Mouse (Mus musculus): ENCODE measurements around the gene Kazald1. TPM values are rescaled to one million over a fixed set of nuclear protein-coding genes. Genes with fewer than 3 reads are reported as not detected.
A peak's percentile ranks its signal among the peaks of the same experiment; 100 is the strongest.
"Not testable (repeated sequence)": the region's sequence is repeated elsewhere in the genome, so short reads cannot be mapped to it uniquely, and the experiment has no call there.

Kazald1 gene
- polyA plus RNA-seq, 1 experiment from 2014 or later, result 20.4 TPM

DNA sequence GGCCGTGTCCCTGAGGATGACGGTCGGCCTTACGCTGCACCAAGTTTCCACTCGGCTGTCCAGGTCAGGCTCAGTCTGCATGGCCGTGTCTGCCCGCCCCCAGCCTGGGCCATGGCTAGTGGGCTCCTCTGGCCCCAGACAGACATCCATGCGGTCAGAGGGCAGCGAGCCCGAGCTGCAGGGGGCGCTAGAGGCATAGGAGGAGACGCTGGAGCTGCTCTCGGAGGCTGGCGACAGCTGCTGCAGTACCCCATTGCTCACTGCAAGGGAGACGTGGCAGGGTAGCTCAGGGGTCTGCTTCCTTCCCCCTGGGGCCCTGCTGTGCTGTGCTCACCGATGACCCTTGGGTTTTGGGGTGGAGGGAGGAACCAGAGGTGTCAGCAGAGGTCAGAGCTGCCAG is 38.2 kb upstream of the Kazald1 start:
- 27% methylated on average over 16 of the region's 16 CpGs for WGBS
- Histone ChIP-seq H3K9ac (no peak overlapping the region), H3K4me3 (no peak overlapping the region), H3K27ac (no peak overlapping the region), H3K4me2 (replicated peaks) (no peak overlapping the region), H3K36me3 (no peaks in the 10 kb centered on the region), H3K9me3 (no peaks in the 10 kb centered on the region), H3K27me3 (peaks cover 36% of the 10 kb centered on the region), H3K4me1 (peaks cover 11% of the 10 kb centered on the region; the same call in 1 of the 2 replicates)
- no peak for ATAC-seq (ENCODE audit: low FRiP score, low read depth)

DNA sequence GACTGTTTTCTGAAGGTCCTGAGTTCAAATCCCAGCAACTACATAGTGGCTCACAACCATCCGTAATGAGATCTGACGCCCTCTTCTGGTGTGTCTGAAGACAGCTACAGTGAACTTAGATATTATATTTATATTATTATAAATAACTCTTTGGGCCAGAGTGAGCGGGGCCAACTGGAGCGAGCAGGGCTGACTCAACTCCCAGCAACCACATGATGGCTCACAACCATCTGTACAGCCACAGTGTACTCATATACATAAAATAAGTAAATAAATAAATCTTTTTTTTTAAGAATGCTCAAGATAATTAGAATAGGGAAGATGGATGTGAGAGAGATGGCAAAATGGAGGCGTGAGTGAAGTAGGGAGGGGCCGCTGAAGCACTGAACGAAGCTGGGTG is 36.8 kb upstream of the Kazald1 start:
- 94% methylated on average over 7 of the region's 7 CpGs for WGBS
- not testable (repeated sequence) for ATAC-seq (ENCODE audit: low FRiP score, low read depth); H3K4me2 ChIP-seq (replicated peaks); H3K27ac ChIP-seq; H3K36me3 ChIP-seq; H3K4me1 ChIP-seq; H3K4me3 ChIP-seq; H3K9me3 ChIP-seq; H3K9ac ChIP-seq
- H3K27me3 ChIP-seq, result peaks cover 40% of the 10 kb centered on the region

DNA sequence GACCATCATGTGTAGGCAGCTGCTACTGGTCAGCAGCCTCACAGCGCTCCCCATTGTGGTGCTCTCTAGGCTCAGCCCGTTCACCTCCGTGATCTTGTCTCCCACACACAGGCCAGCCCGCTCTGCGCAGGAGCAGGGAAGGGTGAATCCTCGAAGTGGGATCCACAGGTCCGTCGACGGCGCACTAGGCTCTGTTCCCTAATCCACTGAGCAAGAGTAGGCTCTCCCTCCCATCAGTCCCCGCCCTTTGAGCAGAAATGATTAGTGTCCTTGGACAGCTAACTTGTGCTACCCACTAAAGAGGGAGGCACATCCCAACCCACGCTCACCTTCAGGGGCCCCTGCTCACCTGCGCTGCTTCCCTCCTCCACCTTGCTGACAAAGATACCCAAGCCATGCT is 34.8 kb upstream of the Kazald1 start:
- H3K4me1 ChIP-seq, result no peaks in the 10 kb centered on the region
- 52% methylated on average over 13 of the region's 13 CpGs for WGBS
- no peaks in the 10 kb centered on the region for H3K9me3 ChIP-seq
- H3K4me3 ChIP-seq, result no peak overlapping the region
- H3K27ac ChIP-seq, result no peak overlapping the region
- no peaks in the 10 kb centered on the region for H3K36me3 ChIP-seq
- no peak for ATAC-seq (ENCODE audit: low FRiP score, low read depth)
- no peak overlapping the region for H3K9ac ChIP-seq
- H3K27me3 ChIP-seq, result peaks cover 59% of the 10 kb centered on the region
- no peak overlapping the region for H3K4me2 ChIP-seq (replicated peaks)

DNA sequence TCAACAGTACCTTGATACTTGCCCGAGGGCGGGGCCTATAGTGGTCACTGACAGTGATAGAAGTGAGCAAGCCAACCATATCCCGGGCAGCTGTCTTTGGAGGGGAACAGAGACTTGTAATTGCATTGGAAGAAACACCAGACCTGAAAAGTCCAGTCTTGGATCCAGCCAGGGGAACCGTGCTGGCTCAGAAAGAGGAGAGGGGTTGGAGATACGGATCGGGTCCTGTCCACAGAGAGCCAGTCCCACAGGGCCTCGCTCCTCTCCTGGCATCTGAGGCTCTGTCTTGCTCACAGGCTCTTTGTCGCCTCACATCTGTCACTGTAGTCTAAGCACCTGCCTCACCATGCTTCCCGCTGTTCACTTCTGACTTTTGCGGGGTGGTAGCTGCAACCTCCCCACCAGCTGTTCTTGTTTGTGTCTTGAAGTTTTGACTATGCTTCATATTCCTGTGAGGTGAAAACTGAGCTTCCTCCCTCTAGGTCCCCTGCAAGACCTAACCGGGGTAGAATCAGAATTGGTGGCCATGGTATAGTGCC is 30.6 kb upstream of the Kazald1 start:
- H3K4me2 ChIP-seq (replicated peaks), result no peak overlapping the region
- no peak for ATAC-seq (ENCODE audit: low FRiP score, low read depth)
- no peak overlapping the region for H3K27ac ChIP-seq
- H3K4me1 ChIP-seq, result peaks cover 25% of the 10 kb centered on the region
- WGBS, result 65% methylated on average over 11 of the region's 11 CpGs
- no peaks in the 10 kb centered on the region for H3K36me3 ChIP-seq
- peaks cover 58% of the 10 kb centered on the region for H3K27me3 ChIP-seq
- H3K4me3 ChIP-seq, result no peak overlapping the region
- H3K9ac ChIP-seq, result no peak overlapping the region
- no peaks in the 10 kb centered on the region for H3K9me3 ChIP-seq

DNA sequence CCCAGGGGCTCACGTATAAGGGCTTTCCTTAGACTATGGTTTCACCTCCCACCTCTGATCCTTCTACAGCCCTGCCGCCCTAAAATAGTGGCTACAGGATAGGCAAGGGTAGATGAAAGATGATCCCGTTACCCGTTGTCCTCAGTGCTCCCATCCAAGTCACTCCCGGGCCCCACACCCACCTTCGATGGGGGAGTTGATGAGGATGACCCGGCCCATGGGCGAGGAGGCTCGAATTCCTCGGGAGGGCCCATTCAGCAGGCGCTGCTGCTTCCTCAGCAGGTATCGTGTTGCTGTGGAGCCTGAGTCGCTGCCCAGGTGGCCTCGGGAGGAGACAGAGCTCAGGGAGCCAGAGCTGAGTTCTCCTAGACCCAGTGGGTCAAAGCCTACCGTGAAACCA is 29.8 kb upstream of the Kazald1 start:
- 38% methylated on average over 15 of the region's 15 CpGs for WGBS
- Histone ChIP-seq H3K9ac (0 out of 2 replicates have a peak overlapping the region, but pooled peaks have one; percentile 8), H3K4me2 (replicated peaks) (no peak overlapping the region)

DNA sequence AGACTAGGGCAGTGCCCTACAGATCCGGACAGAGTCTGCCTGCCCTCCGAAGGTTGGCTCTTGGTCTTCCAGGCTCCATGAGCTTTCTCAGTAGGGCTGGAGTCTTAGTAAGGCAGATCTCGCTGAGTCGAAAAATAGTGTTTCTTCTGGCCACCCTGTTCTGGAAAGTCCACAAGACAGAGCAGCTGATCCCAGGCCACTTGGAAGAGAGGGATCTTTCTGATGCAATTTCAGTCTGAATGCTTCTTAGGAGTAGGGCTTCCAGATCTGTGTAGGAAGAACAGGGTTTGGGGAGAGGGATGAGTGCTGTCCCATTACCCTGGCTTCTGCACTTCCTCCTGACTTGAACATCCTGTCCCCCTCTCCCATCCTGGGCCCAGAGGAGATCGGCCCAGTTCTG is 29.4 kb upstream of the Kazald1 start, which contains the start of gene Pdzd7:
Pdzd7 (minus strand) TSS at position 67 of the 400 bp plus-strand sequence.
- 79% methylated on average over 5 of the region's 5 CpGs for WGBS
- H3K4me1 ChIP-seq, result peaks cover 28% of the 10 kb centered on the region

More for the DNA sequence above, 29.8 kb upstream of the Kazald1 start:
- peaks cover 50% of the 10 kb centered on the region for H3K27me3 ChIP-seq
- no peak overlapping the region for H3K27ac ChIP-seq
- H3K4me3 ChIP-seq, result no peak overlapping the region
- ATAC-seq (ENCODE audit: low FRiP score, low read depth), result no peak
- no peaks in the 10 kb centered on the region for H3K9me3 ChIP-seq
- 0 out of 2 replicates have a peak, but pooled peaks cover 3% of the 10 kb centered on the region for H3K36me3 ChIP-seq
- H3K4me1 ChIP-seq, result peaks cover 28% of the 10 kb centered on the region

DNA sequence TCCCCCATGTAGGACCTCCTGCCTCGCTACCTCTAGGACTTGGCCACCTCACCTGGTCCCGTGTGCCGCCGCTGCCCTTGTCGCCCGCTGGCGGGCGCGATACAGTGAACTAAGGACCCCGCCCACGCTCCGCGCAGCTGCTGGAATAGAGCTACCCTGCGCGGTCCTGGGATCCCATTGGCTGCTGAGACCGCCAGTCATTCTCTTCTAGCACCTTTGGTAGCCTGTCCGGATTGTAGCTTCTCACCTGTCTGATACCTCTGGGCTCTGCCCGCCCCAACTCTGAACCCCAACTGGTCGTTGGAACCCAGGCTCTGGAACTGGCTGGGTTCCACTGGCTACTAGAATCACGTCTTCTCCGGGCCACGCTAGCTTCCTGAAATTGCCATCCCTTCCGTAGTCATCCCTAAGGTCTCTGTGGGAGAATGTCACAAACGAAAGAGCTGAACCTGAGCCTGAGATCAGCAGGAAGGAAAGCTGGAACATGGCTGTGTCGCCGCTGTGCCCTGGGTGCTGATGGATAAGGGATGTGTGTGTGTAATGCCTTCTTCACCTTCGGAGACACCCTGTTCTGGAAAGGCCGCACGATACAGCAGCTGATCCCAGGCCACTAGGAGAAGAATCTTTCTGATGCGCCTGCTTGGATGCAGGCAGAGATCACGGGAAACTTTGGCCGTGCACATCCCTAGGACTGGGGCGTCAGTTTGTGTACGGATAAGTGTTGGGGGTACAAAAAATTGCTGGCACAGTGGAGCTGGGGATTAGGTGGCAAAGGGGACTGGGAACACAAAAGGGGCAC is 28.3 kb upstream of the Kazald1 start:
- Histone ChIP-seq H3K9me3 (no peaks in the 10 kb centered on the region), H3K27ac (no peak overlapping the region), H3K36me3 (peaks cover 16% of the 10 kb centered on the region), H3K27me3 (peaks cover 40% of the 10 kb centered on the region), H3K4me2 (replicated peaks) (peak overlapping the region; percentile 77), H3K4me1 (peaks cover 28% of the 10 kb centered on the region), H3K9ac (peak overlapping the region; percentile 72), H3K4me3 (peak overlapping the region; percentile 57)
- WGBS, result 2% methylated on average over 34 of the region's 34 CpGs
- peak; percentile 45 for ATAC-seq (ENCODE audit: low FRiP score, low read depth)

More for the DNA sequence above, 29.4 kb upstream of the Kazald1 start, which contains the start of gene Pdzd7:
- H3K27me3 ChIP-seq, result peaks cover 46% of the 10 kb centered on the region
- no peak within 1 kb of the TSS for H3K27ac ChIP-seq
- H3K4me3 ChIP-seq, result peak within 1 kb of the TSS; percentile 57
- peak within 1 kb of the TSS; percentile 72 for H3K9ac ChIP-seq
- no peaks in the 10 kb centered on the region for H3K9me3 ChIP-seq
- no peak for ATAC-seq (ENCODE audit: low FRiP score, low read depth)
- H3K36me3 ChIP-seq, result peaks cover 7% of the 10 kb centered on the region; the same call in 1 of the 2 replicates
- H3K4me2 ChIP-seq (replicated peaks), result peak within 1 kb of the TSS; percentile 77

DNA sequence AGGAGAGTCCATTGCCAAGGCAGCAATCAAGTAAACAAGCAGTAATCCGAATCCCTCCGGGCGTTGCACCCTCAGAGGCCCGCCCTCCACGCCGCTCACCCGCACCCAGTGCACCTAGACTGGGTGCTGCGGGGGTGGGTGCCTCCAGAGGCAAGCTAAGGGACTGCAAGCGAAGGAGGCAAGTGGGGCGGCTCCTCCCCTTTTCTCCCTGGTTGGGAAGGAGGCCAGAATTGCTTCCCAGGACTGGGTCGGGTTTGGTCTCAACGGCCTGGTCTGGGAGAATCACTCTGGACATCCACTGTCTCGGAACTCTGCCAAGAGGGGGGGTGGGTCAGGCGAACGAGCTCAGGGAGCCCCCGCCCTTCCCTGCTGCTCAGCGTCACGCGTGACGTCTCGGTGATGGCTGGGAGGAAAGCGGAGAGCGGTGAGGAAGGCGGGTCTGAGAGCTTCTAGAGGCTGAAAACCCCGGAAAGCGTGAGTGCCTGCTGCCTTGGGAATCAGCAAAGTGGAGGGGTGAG is 27.6 kb upstream of the Kazald1 start, which contains the start of gene Sfxn3:
Sfxn3 (plus strand) TSS at position 87 of the 518 bp plus-strand sequence.
- Histone ChIP-seq H3K4me2 (replicated peaks) (peak within 1 kb of the TSS; percentile 77), H3K27ac (peak within 1 kb of the TSS; percentile 84), H3K9me3 (no peaks in the 10 kb centered on the region), H3K4me1 (peaks cover 28% of the 10 kb centered on the region), H3K36me3 (peaks cover 23% of the 10 kb centered on the region), H3K4me3 (peak within 1 kb of the TSS; percentile 57), H3K9ac (peak within 1 kb of the TSS; percentile 72), H3K27me3 (peaks cover 36% of the 10 kb centered on the region)
- WGBS, result under 1% methylated on average over 26 of the region's 26 CpGs
- ATAC-seq (ENCODE audit: low FRiP score, low read depth), result peak; percentile 86

DNA sequence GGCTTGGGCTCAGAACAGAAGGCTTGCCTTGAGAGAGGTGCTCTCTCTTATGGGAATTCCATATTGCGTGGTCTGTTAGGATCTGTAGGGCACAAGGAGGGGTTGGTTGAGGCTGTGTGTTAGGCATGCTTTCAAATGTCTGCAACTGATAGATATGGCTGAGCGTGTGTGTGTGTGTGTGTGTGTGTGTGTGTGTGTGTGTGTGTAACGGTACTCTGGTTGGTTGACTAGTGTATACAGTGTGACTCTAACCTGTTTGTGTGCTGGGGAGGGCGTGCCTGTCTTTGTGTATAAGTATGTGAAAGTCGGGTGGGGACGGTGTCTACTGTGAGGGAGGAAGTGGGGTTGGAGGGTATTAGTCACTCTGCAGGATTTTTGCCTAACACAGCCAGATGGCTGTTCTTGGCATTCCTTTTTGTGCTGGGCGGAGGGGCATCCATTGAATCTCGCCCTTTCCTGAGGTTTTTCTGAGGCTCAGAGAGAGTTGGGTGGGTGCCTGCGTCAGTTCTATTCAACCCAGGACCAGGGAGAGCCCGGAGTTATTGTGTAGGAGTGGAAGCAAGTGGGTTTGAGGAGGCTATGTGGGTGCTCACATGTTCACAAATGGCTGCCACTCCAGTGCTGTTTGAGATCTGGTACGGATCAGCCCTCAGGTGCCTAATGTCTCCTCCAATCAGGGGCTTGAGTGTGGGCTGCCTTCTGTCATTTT is 27.0 kb upstream of the Kazald1 start:
- peaks cover 28% of the 10 kb centered on the region for H3K4me1 ChIP-seq
- peak overlapping the region; percentile 77 for H3K4me2 ChIP-seq (replicated peaks)
- peak overlapping the region; percentile 84 for H3K27ac ChIP-seq
- peaks cover 36% of the 10 kb centered on the region for H3K27me3 ChIP-seq
- H3K4me3 ChIP-seq, result peak overlapping the region; percentile 57
- H3K9me3 ChIP-seq, result no peaks in the 10 kb centered on the region
- peak overlapping the region; percentile 72 for H3K9ac ChIP-seq
- WGBS, result 42% methylated on average over 11 of the region's 11 CpGs
- H3K36me3 ChIP-seq, result peaks cover 30% of the 10 kb centered on the region
- ATAC-seq (ENCODE audit: low FRiP score, low read depth), result peak; percentile 62

DNA sequence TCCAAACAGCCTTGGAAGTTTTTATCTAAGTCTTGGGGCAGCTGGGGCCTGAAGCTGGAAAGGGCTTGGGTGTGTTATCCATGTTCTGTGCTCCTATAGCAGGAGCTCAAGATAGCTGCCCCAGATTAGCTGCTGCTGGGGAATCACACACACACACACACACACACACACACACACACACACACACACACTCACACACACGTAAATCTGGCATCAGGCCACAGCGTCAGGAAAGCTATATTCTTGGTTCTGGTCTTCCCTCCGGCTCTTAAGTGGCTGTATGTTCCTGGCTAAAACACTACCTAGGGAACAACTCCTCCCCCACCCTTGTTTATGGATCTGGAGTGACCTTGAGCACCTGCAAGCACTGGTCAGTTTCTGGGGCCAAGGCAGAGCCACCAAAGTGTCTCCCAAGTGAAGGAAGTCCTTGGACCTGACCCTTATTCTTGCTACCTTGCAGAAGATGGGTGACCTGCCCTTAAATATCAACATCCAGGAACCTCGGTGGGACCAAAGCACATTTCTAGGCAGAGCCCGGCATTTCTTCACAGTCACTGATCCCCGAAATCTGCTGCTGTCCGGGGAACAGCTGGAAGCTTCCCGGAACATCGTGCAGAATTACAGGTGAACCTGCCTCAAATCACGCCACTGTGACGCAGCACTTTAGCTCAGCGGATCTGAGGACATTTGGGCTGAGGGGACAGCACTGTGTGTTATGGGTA is 26.2 kb upstream of the Kazald1 start:
- ATAC-seq (ENCODE audit: low FRiP score, low read depth), result no peak
- peaks cover 35% of the 10 kb centered on the region for H3K36me3 ChIP-seq
- peak overlapping the region; percentile 72; the same call in 1 of the 2 replicates for H3K9ac ChIP-seq
- peaks cover 28% of the 10 kb centered on the region for H3K4me1 ChIP-seq
- peak overlapping the region; percentile 84; the same call in 1 of the 2 replicates for H3K27ac ChIP-seq
- peak overlapping the region; percentile 77 for H3K4me2 ChIP-seq (replicated peaks)
- H3K4me3 ChIP-seq, result peak overlapping the region; percentile 57
- H3K9me3 ChIP-seq, result no peaks in the 10 kb centered on the region
- WGBS, result 74% methylated on average over 12 of the region's 12 CpGs
- peaks cover 29% of the 10 kb centered on the region for H3K27me3 ChIP-seq

DNA sequence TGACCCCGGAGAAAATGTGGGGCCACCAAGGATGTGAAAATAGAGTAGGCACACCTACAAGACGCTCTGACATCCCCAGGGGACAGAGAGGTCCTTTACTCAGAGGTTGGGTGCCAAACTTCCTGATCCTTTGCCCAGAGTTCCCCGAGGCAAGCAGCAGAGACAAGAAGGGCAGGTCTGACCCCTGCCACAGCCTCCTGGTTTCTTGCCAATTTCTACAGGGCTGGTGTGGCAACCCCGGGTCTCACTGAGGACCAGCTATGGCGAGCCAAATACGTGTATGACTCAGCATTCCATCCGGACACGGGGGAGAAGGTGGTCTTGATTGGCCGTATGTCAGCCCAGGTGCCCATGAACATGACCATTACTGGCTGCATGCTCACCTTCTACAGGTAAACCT is 25.5 kb upstream of the Kazald1 start:
- no peak overlapping the region for H3K4me3 ChIP-seq
- no peak overlapping the region for H3K9ac ChIP-seq
- H3K36me3 ChIP-seq, result peaks cover 42% of the 10 kb centered on the region
- H3K27me3 ChIP-seq, result peaks cover 22% of the 10 kb centered on the region
- H3K4me1 ChIP-seq, result peaks cover 28% of the 10 kb centered on the region
- 0 out of 2 replicates have a peak overlapping the region, but pooled peaks have one; percentile 77 for H3K4me2 ChIP-seq (replicated peaks)
- no peak for ATAC-seq (ENCODE audit: low FRiP score, low read depth)
- H3K27ac ChIP-seq, result no peak overlapping the region
- 74% methylated on average over 9 of the region's 9 CpGs for WGBS
- no peaks in the 10 kb centered on the region for H3K9me3 ChIP-seq
